Mouse (Mus musculus) liver, adult 10 weeks (tissue): ENCODE results near the gene Sit1. TPM values are rescaled to one million over a fixed set of nuclear protein-coding genes. Genes with fewer than 3 reads are reported as not detected.

Experiments used
- polyA plus RNA-seq: library from polyadenylated mRNA; stranded (reverse); fragments of 350-450 nt; fragmentation: Illumina TruSeq; extraction: RNeasy Lipid Tissue Mini Kit (QIAGEN cat#74804); gene quantifications from one replicate; pipeline ENCODE4 v1.2.3, GENCODE M21; 2014; ENCODE audit warnings: low read depth, low replicate concordance

Sit1 gene
- polyA plus RNA-seq: not detected

DNA sequence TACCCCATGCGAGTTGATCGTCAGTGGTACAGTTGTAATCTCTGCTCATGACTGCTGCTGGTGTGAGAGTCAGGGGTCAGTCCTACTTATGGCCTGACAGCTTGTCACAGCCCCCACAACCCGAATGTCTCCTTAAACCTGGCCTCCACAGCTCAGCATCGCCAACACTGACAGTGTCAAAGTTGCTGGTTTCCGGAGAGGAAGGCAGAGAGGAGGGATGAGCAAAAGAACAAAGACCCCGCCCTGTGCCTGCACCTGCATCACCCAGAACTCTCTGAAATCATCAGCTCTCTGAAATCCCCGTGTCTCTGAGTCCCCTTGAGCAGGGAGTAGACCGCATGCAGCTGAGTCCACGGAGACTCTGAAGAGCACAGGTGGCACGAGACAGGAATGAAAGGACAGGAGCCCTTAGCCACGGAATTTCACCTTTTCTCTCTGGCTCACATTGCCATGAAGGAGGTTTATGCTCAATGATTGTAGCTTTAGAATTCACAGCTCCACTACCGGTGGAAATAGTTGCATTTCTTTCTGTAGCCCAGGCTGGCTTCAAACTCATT, at the start of gene Sit1:
Gene Sit1 (minus strand): TSS at position 200 of the 557 bp plus-strand sequence.

DNA sequence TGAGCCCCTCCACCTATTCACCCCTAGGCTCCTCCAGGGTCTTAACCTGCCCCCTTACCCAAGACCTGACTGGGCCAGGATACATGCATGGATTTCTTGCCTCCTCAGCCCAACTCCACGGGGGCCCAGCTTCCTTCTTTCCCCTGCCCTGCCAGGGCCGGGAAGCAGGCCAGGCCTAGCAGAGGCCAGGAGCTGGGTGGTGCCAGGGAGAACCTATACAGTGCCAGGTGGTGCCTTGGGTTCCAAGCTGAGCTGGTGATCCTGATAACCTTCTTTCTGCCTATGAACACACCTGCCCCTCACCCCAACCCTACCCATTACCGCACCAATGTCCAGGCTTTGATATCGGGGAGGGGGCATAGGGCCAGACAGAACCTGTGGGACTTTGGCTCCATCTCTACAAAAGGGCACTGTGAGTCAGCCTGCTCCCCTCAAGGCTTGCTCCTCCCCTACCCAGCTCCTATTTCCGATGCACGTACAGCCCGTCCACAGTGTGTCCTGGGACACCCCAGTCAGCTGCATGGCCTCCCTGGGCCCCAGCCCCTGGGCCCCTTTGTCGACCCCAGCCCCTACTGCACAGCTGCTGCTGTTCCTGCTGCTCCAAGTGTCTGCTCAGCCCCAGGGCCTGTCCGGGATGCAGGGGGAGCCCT, 23.1 kb upstream of the Sit1 start, which contains the start of gene Car9:
Gene Car9 (plus strand): TSS at position 431 of the 650 bp plus-strand sequence.

DNA sequence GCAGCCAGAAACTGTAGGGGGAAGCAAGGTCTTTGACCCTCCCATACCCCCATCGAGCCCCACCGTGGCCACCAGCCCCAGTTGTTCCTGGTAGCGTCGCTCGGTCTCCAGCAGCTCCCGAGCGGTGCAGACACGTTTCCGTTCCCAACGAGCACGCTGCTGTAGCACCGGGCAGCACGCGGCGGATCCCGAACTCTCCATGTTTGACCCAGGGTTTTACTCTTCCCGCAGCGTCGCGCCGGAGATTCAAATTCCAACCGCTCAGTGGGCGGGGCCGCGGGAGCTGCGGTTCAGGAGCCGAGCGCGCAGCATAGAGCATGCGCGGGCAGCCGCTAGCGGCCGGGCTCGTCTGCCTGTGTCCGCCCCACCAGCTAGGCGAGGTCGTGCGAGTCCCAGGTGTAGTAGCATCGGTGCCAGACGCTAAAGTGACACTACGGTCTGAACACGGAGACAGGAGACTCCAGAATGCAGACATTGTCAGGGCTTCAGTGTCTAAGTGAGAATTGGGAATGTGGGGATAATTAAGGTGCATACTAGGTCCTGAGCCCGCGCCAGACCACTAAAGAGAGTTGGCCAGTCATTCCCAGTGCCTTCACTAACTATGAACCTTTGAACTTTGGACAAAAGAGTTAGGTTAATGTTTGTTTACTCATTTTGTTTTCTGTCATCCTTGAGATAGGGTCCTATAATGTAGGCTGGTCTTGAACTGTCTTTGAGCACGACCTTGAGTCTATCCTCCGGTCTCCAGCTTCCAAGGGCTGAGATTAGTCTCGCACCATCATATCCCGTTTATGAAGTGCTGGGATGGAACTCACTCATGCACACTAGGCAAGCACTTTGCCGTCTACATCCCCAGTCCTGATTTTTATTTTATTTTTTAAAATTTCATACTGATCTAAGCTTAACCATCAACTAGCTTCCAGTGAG, 16.1 kb upstream of the Sit1 start, which contains the start of gene Arhgef39:
Gene Arhgef39 (minus strand): TSS at position 289 of the 927 bp plus-strand sequence.

DNA sequence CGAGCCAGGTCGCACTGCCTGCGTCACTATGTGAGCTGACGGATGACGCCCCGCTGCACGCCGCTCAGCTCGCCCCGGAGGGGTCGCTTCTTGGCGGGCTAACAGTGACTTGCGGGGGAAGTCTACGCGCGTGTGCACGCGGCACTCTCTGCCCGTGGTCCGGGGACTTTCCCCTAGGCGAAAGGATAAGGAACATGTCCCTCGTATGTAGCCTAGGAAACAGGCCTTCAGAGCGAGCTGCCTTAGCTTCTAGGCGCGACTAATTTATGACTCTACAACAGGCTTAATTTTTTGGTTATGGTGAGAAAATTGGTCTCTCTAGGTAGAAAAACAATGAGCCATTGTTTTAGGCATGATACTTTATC, 9.3 kb upstream of the Sit1 start, which contains the start of gene Ccdc107:
Gene Ccdc107 (plus strand): TSS at position 80 of the 365 bp plus-strand sequence.

DNA sequence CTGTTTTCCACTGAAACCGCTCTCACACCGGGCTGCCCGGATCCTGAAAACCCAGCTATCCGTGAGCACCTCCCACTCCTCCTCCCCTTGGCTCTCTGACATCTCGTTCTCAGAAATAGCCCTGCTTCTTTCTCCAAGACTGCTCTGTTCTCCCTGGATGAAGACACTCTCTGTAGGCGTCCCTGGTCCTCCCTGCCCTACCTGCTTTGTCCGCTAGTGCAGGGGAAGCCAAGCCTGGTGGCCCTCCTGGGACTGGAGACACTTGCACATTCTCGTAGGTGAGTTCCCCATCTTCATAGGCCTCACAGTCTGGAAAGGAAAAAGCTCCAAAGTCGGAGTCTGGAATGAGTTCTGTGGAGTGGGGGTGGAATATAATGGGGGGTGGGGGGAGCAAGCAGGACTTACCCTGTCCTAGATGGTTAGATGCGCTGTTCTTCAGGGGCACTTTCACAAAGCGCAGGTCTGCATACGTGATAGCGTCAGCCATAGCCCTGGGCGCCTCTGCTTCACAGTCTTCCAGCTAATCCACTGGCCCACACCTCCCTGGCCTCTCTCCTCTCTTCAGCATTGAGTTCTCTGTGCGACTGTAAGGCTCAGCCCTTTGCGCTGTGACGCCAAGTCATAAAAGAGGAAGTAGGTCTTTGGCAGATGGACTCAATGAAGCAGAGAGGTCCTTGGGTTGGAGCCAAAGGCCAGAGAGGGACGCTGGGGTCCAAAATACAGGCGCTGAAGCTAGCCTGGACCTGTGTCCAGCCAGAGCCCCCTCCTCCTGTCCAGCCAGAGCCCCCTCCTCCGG, 29.3 kb downstream of the Sit1 start, which contains the start of gene Cd72:
Gene Cd72 (minus strand): TSS at position 588 of the 796 bp plus-strand sequence.

DNA sequence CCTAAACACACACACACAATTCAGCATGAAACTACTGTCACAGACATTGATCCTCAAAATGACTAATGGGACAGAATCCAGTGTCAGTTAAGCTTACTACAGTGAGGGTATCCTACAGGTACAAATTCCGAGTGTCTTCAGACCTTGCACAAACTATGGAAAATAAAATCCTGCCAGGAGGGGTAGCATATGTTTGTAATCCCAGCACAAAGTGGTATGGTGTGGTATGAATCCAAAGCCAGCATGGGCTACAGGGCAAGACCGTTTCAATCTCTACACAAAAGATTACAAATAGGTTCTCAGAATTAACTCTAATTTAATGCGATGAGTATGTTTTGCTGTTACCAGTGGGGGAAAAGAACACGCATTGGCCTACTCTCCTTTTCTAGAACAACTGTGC, 41.9 kb downstream of the Sit1 start, which contains the start of gene Tesk1:
Gene Tesk1 (plus strand): TSS at position 301 of the 400 bp plus-strand sequence.

Other genes with a start within 250 kb of the Sit1 start
- 0.37 TPM for gene Atp8b5, start 216.6 kb downstream of the Sit1 start, polyA plus RNA-seq
- gene Rusc2, start 101.8 kb downstream of the Sit1 start, polyA plus RNA-seq: 0.21 TPM
- gene Fam166b, start 54.6 kb downstream of the Sit1 start, polyA plus RNA-seq: not detected
- 0.37 TPM for gene Tesk1, start 41.8 kb downstream of the Sit1 start, polyA plus RNA-seq
- 3.3 TPM for gene Cd72, start 29.1 kb downstream of the Sit1 start, polyA plus RNA-seq
- gene Ccdc107, start 9.2 kb upstream of the Sit1 start, polyA plus RNA-seq: 19.9 TPM
- gene Arhgef39, start 16.0 kb upstream of the Sit1 start, polyA plus RNA-seq: not detected
- not detected for gene Car9, start 23.2 kb upstream of the Sit1 start, polyA plus RNA-seq
- 3.7 TPM for gene Tpm2, start 40.0 kb upstream of the Sit1 start, polyA plus RNA-seq
- 14.6 TPM for gene Creb3, start 78.6 kb upstream of the Sit1 start, polyA plus RNA-seq
- gene Tln1, start 79.0 kb upstream of the Sit1 start, polyA plus RNA-seq: 14.8 TPM
- gene Rgp1, start 95.0 kb upstream of the Sit1 start, polyA plus RNA-seq: 5.0 TPM
- 2.2 TPM for gene Gba2, start 95.1 kb upstream of the Sit1 start, polyA plus RNA-seq
- gene Msmp, start 100.8 kb upstream of the Sit1 start, polyA plus RNA-seq: not detected
- 17.8 TPM for gene Npr2, start 148.2 kb upstream of the Sit1 start, polyA plus RNA-seq
- gene Spag8, start 169.9 kb upstream of the Sit1 start, polyA plus RNA-seq: not detected
- 23.0 TPM for gene Hint2, start 172.7 kb upstream of the Sit1 start, polyA plus RNA-seq
- gene Tmem8b, start 185.2 kb upstream of the Sit1 start, polyA plus RNA-seq: 0.72 TPM
- not detected for gene Fam221b, start 185.4 kb upstream of the Sit1 start, polyA plus RNA-seq
- gene Olfr70, start 217.1 kb upstream of the Sit1 start, polyA plus RNA-seq: not detected
- gene Olfr71, start 226.5 kb upstream of the Sit1 start, polyA plus RNA-seq: not detected
- not detected for gene Hrct1, start 243.5 kb upstream of the Sit1 start, polyA plus RNA-seq
- not detected for gene Spaar, start 246.3 kb upstream of the Sit1 start, polyA plus RNA-seq